Mouse (Mus musculus) ES-E14 (cell line): Measurements from ENCODE around the gene Uchl5.

Source experiments
- MAFK ChIP-seq: IDR thresholded peaks from 2 replicates; pipeline ENCODE4 v1.6.1; 2014; ENCODE audit warnings: mild to moderate bottlenecking, low read depth, low read length, inconsistent platforms; ENCODE audit not compliant: insufficient read depth
- ZC3H11A ChIP-seq: IDR thresholded peaks from 2 replicates; pipeline ENCODE4 v1.6.1; 2012; ENCODE audit warnings: low read depth, mild to moderate bottlenecking, inconsistent platforms, low read length, borderline replicate concordance
- ZNF384 ChIP-seq: IDR thresholded peaks from 2 replicates; pipeline ENCODE4 v1.6.1; 2012; ENCODE audit warnings: low read depth, low read length, inconsistent platforms

- no peak for TF ChIP-seq MAFK
- no peak for TF ChIP-seq ZNF384
- no peak for TF ChIP-seq ZC3H11A
These were observed 59.5 kb downstream of the Uchl5 start for GRCm38 (mm10) chr1:143836363-143837182.
